Mouse (Mus musculus): ENCODE results near the gene Oxa1l. TPM values are rescaled to one million over a fixed set of nuclear protein-coding genes. Genes with fewer than 3 reads are reported as not detected.

The Oxa1l gene
- polyA plus RNA-seq, 1 experiment from 2014 or later, result 56.7 TPM

DNA sequence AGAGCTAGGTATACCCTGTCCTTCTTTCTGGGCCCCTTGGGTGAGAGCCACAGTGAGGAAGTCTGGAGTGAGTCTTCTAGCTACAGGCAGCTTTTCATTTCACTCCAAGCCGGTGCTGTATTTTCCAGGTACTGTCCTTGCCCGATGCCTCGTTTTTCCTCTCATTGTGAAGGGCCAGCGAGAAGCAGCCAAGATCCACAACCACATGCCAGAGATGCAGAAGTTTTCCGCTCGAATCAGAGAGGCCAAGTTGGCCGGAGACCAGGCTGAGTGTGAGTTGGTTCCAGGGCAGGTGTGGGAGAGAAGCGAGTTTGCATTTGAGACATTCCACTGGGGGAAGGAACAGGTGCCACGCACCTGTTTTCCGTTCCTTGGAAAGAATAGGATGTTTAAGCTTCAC, 5.9 kb downstream of the Oxa1l start:
- no peak overlapping the region for H3K4me3 ChIP-seq (ENCODE audit: low read depth, low read length)
- no peak for ATAC-seq (replicated peaks; ENCODE audit: low FRiP score)
- 95% methylated on average over 10 of the region's 10 CpGs for WGBS
- H3K4me2 ChIP-seq (ENCODE audit: low read depth, low read length, severe bottlenecking), result no peak overlapping the region
- H3K27me3 ChIP-seq (ENCODE audit: control insufficient read depth, insufficient read depth, low read length), result no peaks in the 10 kb centered on the region
- no peak overlapping the region for H3K27ac ChIP-seq (ENCODE audit: low read depth, low read length)
- H3K36me3 ChIP-seq (ENCODE audit: control insufficient read depth, insufficient read depth, low read length), result peaks cover 38% of the 10 kb centered on the region
- no peak overlapping the region for H3K9ac ChIP-seq (ENCODE audit: low read length)
- no peaks in the 10 kb centered on the region for H3K9me3 ChIP-seq (ENCODE audit: control insufficient read depth, low read length)
- peaks cover under 1% of the 10 kb centered on the region; the same call in 1 of the 2 replicates for H3K4me1 ChIP-seq (replicated peaks; ENCODE audit: control insufficient read depth, insufficient read depth, low read length)
- no peak for DNase-seq (ENCODE audit: low spot score)

- Histone ChIP-seq H3K27me3 (ENCODE audit: control insufficient read depth, insufficient read depth, low read length) (no peaks in the 10 kb centered on the region), H3K9ac (ENCODE audit: low read length) (no peak overlapping the region), H3K27ac (ENCODE audit: low read depth, low read length) (no peak overlapping the region), H3K4me2 (ENCODE audit: low read depth, low read length, severe bottlenecking) (no peak overlapping the region), H3K36me3 (ENCODE audit: control insufficient read depth, insufficient read depth, low read length) (peaks cover 39% of the 10 kb centered on the region), H3K9me3 (ENCODE audit: control insufficient read depth, low read length) (no peaks in the 10 kb centered on the region), H3K4me3 (ENCODE audit: low read depth, low read length) (no peak overlapping the region), H3K4me1 (replicated peaks; ENCODE audit: control insufficient read depth, insufficient read depth, low read length) (no peaks in the 10 kb centered on the region)
- no peak for DNase-seq (ENCODE audit: low spot score)
- WGBS, result 94% methylated on average over 18 of the region's 18 CpGs
- ATAC-seq (replicated peaks; ENCODE audit: low FRiP score), result no peak
These were observed 6.9 kb downstream of the Oxa1l start for GRCm38 (mm10) chr14:54367429-54368060.

DNA sequence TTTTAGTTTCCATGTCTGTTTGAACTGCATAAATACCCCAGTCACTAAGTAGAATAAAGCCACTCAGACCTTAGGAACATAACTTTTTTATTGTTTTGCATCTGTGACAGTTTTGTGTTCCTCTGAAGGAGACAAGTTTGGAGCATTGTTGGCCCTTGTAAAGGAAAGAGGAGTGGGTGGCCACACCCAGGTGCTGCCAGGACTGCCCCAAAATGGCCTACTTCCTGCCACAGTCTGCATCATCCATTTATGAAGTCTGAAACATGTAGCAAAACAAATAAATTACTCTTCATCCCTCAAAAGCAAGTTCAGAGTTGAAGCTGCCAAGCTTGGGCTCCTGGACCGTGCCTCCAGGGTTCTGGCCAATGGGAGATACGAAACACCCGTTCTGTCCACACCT, 8.7 kb downstream of the Oxa1l start:
- 96% methylated on average over 3 of the region's 3 CpGs for WGBS
- peaks cover 30% of the 10 kb centered on the region for H3K36me3 ChIP-seq (ENCODE audit: control insufficient read depth, insufficient read depth, low read length)
- H3K4me3 ChIP-seq (ENCODE audit: low read depth, low read length), result no peak overlapping the region
- no peak overlapping the region for H3K9ac ChIP-seq (ENCODE audit: low read length)
- no peak overlapping the region for H3K4me2 ChIP-seq (ENCODE audit: low read depth, low read length, severe bottlenecking)
- no peak for ATAC-seq (replicated peaks; ENCODE audit: low FRiP score)
- H3K4me1 ChIP-seq (replicated peaks; ENCODE audit: control insufficient read depth, insufficient read depth, low read length), result no peaks in the 10 kb centered on the region
- no peak for DNase-seq (ENCODE audit: low spot score)
- no peaks in the 10 kb centered on the region for H3K27me3 ChIP-seq (ENCODE audit: control insufficient read depth, insufficient read depth, low read length)
- no peaks in the 10 kb centered on the region for H3K9me3 ChIP-seq (ENCODE audit: control insufficient read depth, low read length)
- no peak overlapping the region for H3K27ac ChIP-seq (ENCODE audit: low read depth, low read length)

- Histone ChIP-seq H3K36me3 (ENCODE audit: control insufficient read depth, insufficient read depth, low read length) (peaks cover 30% of the 10 kb centered on the region), H3K9me3 (ENCODE audit: control insufficient read depth, low read length) (no peaks in the 10 kb centered on the region), H3K4me1 (replicated peaks; ENCODE audit: control insufficient read depth, insufficient read depth, low read length) (no peaks in the 10 kb centered on the region), H3K4me2 (ENCODE audit: low read depth, low read length, severe bottlenecking) (no peak overlapping the region), H3K27ac (ENCODE audit: low read depth, low read length) (no peak overlapping the region), H3K27me3 (ENCODE audit: control insufficient read depth, insufficient read depth, low read length) (no peaks in the 10 kb centered on the region), H3K4me3 (ENCODE audit: low read depth, low read length) (no peak overlapping the region), H3K9ac (ENCODE audit: low read length) (no peak overlapping the region)
- 95% methylated on average over 6 of the region's 6 CpGs for WGBS
- no peak for DNase-seq (ENCODE audit: low spot score)
- peak; percentile 55; the same call in 1 of the 2 replicates for ATAC-seq (replicated peaks; ENCODE audit: low FRiP score)
These were observed 10.0 kb downstream of the Oxa1l start for GRCm38 (mm10) chr14:54370595-54370994.

DNA sequence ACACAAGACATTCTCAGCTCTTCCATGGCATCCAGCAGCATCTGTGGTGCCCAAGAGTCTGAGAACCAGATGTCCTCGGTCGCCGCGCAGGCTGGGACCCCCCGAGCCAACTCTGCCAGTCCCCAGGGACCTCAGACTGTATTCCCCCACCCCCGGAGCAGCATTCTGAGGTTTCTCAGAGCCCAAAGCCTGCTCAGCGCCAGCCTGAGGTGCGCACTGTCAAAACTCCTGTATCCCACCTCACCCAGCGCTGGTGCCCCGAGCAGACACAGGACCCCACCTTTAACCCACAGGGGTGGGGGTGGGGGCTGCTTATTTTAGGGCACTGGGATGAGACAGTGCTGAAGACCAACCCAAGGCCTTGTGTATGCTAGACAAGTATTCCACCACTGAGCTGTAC, 10.8 kb downstream of the Oxa1l start:
- peaks cover 29% of the 10 kb centered on the region for H3K36me3 ChIP-seq (ENCODE audit: control insufficient read depth, insufficient read depth, low read length)

GRCm38 (mm10) chr14:54372923-54373322, 12.3 kb downstream of the Oxa1l start:
- no peaks in the 10 kb centered on the region for H3K4me1 ChIP-seq (replicated peaks; ENCODE audit: control insufficient read depth, insufficient read depth, low read length)
- no peak overlapping the region for H3K27ac ChIP-seq (ENCODE audit: low read depth, low read length)
- peaks cover 23% of the 10 kb centered on the region for H3K36me3 ChIP-seq (ENCODE audit: control insufficient read depth, insufficient read depth, low read length)
- 92% methylated on average over 9 of the region's 9 CpGs for WGBS
- no peak overlapping the region for H3K9ac ChIP-seq (ENCODE audit: low read length)
- ATAC-seq (replicated peaks; ENCODE audit: low FRiP score), result no peak
- H3K9me3 ChIP-seq (ENCODE audit: control insufficient read depth, low read length), result no peaks in the 10 kb centered on the region
- no peaks in the 10 kb centered on the region for H3K27me3 ChIP-seq (ENCODE audit: control insufficient read depth, insufficient read depth, low read length)
- H3K4me3 ChIP-seq (ENCODE audit: low read depth, low read length), result no peak overlapping the region
- no peak for DNase-seq (ENCODE audit: low spot score)
- H3K4me2 ChIP-seq (ENCODE audit: low read depth, low read length, severe bottlenecking), result no peak overlapping the region

More for the DNA sequence above, 10.8 kb downstream of the Oxa1l start:
- 98% methylated on average over 10 of the region's 10 CpGs for WGBS
- ATAC-seq (replicated peaks; ENCODE audit: low FRiP score) (no peak), DNase-seq (ENCODE audit: low spot score) (no peak)
- no peak overlapping the region for H3K9ac ChIP-seq (ENCODE audit: low read length)
- H3K4me2 ChIP-seq (ENCODE audit: low read depth, low read length, severe bottlenecking), result no peak overlapping the region
- no peak overlapping the region for H3K4me3 ChIP-seq (ENCODE audit: low read depth, low read length)
- no peaks in the 10 kb centered on the region for H3K27me3 ChIP-seq (ENCODE audit: control insufficient read depth, insufficient read depth, low read length)
- no peaks in the 10 kb centered on the region for H3K4me1 ChIP-seq (replicated peaks; ENCODE audit: control insufficient read depth, insufficient read depth, low read length)
- no peaks in the 10 kb centered on the region for H3K9me3 ChIP-seq (ENCODE audit: control insufficient read depth, low read length)
- H3K27ac ChIP-seq (ENCODE audit: low read depth, low read length), result no peak overlapping the region

- no peak for DNase-seq (ENCODE audit: low spot score)
- Histone ChIP-seq H3K27ac (ENCODE audit: low read depth, low read length) (no peak overlapping the region), H3K4me1 (replicated peaks; ENCODE audit: control insufficient read depth, insufficient read depth, low read length) (no peaks in the 10 kb centered on the region), H3K27me3 (ENCODE audit: control insufficient read depth, insufficient read depth, low read length) (no peaks in the 10 kb centered on the region), H3K4me2 (ENCODE audit: low read depth, low read length, severe bottlenecking) (no peak overlapping the region), H3K9ac (ENCODE audit: low read length) (no peak overlapping the region), H3K36me3 (ENCODE audit: control insufficient read depth, insufficient read depth, low read length) (peaks cover 4% of the 10 kb centered on the region; the same call in 1 of the 2 replicates), H3K4me3 (ENCODE audit: low read depth, low read length) (no peak overlapping the region), H3K9me3 (ENCODE audit: control insufficient read depth, low read length) (no peaks in the 10 kb centered on the region)
- WGBS, result 77% methylated on average over 3 of the region's 3 CpGs
- no peak for ATAC-seq (replicated peaks; ENCODE audit: low FRiP score)
These were observed 15.3 kb downstream of the Oxa1l start for GRCm38 (mm10) chr14:54375916-54376315.

DNA sequence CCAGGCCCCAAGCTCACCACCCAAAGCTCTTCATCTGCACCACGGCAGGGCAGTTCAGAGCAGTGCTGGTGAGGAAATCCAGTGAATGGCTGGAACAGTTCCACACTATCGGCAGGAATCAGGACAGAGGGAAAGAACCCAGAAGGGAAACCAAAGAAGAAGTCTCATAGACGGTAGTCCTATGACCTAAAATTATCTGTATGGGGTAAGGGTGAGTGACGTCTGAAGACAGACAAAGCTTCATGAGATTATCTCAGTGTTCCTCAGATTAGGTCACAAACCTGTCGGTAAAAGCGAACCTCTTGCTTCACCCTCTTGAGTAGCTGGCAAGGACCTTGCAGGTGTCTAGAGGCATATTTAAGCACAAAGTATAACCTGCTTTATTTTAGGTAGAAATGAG, 16.5 kb downstream of the Oxa1l start:
- Histone ChIP-seq H3K4me1 (replicated peaks; ENCODE audit: control insufficient read depth, insufficient read depth, low read length) (no peaks in the 10 kb centered on the region), H3K4me2 (ENCODE audit: low read depth, low read length, severe bottlenecking) (no peak overlapping the region), H3K27me3 (ENCODE audit: control insufficient read depth, insufficient read depth, low read length) (no peaks in the 10 kb centered on the region), H3K36me3 (ENCODE audit: control insufficient read depth, insufficient read depth, low read length) (no peaks in the 10 kb centered on the region), H3K4me3 (ENCODE audit: low read depth, low read length) (no peak overlapping the region), H3K9me3 (ENCODE audit: control insufficient read depth, low read length) (no peaks in the 10 kb centered on the region), H3K9ac (ENCODE audit: low read length) (no peak overlapping the region), H3K27ac (ENCODE audit: low read depth, low read length) (no peak overlapping the region)
- DNase-seq (ENCODE audit: low spot score), result no peak
- no peak for ATAC-seq (replicated peaks; ENCODE audit: low FRiP score)
- WGBS, result 90% methylated on average over 6 of the region's 6 CpGs

DNA sequence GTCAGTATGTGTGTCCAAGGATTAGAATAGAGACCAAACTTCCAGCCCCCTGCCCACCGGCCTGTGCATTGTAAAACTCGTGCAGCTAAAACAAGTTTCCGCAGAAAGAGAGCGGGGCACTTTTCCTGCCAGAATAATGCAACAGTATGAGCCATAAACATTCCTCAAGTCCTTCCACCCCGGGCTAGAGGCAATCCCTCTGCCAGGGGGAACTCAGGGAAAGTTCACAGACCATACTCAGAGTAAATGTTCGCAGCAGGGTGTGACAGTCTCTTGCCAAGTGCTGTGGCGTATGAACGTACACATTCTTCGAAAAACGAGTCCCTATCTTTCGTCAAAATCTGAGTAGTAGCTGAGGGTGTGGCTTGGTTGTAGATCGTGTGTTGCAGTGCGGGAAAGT, 18.9 kb downstream of the Oxa1l start:
- 84% methylated on average over 13 of the region's 13 CpGs for WGBS
- ATAC-seq (replicated peaks; ENCODE audit: low FRiP score), result no peak

More for the DNA sequence above, 18.9 kb downstream of the Oxa1l start:
- Histone ChIP-seq H3K9me3 (ENCODE audit: control insufficient read depth, low read length) (no peaks in the 10 kb centered on the region), H3K4me2 (ENCODE audit: low read depth, low read length, severe bottlenecking) (no peak overlapping the region), H3K9ac (ENCODE audit: low read length) (no peak overlapping the region), H3K27me3 (ENCODE audit: control insufficient read depth, insufficient read depth, low read length) (no peaks in the 10 kb centered on the region), H3K27ac (ENCODE audit: low read depth, low read length) (no peak overlapping the region), H3K4me1 (replicated peaks; ENCODE audit: control insufficient read depth, insufficient read depth, low read length) (no peaks in the 10 kb centered on the region), H3K4me3 (ENCODE audit: low read depth, low read length) (no peak overlapping the region), H3K36me3 (ENCODE audit: control insufficient read depth, insufficient read depth, low read length) (no peaks in the 10 kb centered on the region)
- DNase-seq (ENCODE audit: low spot score), result no peak
